Mouse (Mus musculus): ENCODE data around the gene Rpl5.
"Not testable (repeated sequence)": the region's sequence is repeated elsewhere in the genome, so short reads cannot be mapped to it uniquely, and the experiment has no call there.

Rpl5 gene

DNA sequence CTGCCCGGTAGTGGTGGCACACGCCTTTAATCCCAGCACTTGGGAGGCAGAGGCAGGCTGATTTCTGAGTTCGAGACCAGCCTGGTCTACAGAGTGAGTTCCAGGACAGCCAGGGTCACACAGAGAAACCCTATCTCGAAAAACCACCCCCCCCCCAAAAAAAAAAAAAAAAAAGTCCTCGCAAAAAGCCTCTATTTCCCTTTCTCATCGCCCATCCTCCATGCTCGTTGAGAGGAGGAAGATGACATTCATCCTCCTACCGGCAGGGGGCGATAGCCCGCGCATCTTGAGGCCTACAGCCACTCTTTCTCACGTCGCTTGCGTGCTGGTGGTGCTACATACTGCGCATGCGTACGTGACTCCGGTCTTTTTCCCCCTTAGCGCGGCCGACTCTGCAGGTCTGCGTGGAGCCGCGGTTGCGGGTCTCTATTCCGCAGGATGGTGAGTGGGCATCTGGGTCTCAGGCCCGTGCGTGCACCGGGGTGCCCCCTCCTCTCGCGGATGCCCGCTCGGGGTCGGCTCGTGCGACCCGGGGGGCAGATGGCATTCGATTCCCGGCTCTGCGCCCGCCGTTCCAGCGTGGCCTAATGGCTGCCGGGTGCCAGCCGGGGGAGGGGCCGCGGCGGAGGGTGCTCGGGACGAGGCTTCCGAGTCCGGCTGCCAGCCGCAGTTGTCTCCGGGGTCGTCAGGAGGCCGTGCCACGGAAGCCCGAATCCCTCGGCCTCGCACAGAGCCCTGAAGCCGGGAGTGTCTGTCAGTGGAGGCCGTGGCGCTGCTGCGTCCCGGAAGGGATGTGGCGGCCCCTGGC lies at the start of gene Rpl5:
Gene Rpl5 (plus strand): TSS at position 297 of the 808 bp plus-strand sequence.
- in situ Hi-C loops (cut with MboI, MseI) = no loop called here

DNA sequence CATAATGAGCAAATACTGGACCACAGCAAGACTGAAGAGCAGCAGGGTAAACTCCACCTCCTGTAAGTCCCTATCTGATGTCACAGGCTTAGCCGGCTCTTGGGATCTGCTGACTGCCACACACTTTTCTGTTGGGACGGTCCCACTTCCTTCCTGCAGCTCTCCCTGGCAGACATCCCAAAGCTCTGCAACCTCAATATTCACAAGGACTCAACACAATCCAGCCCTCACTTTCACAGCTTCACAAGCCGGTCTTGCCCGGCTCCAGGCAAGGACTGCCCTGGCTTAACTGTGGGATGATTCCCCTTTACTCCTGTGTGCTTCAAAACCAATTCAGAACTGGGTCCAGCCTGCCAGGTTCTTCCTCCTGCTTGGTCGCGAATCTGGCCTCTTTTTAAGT lies 46.5 kb upstream of the Rpl5 start:
- in situ Hi-C loops (cut with MboI, MseI) = no loop called here

DNA sequence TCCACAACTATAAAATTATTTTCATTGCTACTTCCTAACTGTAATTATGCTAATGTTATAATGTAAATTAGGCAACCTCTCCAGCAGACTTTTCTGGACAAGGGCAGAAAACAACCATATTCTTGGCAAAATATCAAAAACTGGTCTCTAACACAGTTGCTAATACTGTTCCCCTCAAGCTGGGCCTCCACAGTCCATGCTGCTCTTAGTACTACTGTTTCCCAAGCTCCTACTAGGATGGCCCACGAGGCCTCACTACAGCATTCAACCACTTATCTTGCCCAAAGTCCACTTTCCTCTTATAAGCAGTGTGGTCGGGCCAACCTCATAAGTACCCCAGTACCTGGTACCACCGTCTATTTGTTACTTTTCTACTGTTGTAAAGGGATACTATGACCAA lies 45.7 kb upstream of the Rpl5 start:
- in situ Hi-C loops (cut with MboI, MseI) = no loop called here

DNA sequence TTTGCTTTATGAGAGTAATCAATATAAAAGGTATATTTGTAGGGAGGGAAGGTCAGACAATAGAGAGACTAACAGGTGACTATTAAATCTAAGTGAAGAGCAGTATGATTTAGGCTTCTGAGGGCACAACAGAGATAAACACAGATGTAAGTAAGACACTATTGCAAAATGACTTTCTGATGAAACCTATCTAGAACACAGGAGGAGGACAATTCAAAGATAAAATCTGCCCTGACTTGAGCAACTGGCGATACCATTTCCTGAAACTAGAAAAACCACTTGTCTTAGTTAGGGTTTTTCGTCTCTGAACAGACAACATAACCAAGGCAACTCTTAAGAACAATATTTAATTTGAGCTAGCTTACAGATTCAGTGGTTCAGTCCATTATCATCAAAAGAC lies 44.8 kb upstream of the Rpl5 start:
- in situ Hi-C loops (cut with MboI, MseI) = no loop called here

DNA sequence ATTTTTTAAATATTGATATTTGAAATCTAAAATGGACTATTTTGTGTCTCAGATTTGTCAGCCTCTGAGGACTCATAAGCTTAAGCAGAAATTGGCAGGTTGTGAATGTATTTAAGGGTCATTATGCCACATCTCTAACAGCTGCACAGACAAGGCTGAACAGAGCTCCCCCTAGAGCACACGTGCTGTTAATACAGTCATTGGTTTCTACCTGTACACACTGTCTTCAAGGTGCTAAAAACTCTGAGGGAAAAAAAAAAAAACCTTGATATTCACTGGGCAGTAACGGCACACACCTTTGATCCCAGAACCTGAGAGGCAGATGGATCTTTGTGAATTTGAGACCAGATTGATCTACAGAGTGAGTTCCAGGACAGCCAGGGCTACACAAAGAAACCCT lies 41.3 kb upstream of the Rpl5 start:
- in situ Hi-C loops (cut with MboI, MseI) = no loop called here

DNA sequence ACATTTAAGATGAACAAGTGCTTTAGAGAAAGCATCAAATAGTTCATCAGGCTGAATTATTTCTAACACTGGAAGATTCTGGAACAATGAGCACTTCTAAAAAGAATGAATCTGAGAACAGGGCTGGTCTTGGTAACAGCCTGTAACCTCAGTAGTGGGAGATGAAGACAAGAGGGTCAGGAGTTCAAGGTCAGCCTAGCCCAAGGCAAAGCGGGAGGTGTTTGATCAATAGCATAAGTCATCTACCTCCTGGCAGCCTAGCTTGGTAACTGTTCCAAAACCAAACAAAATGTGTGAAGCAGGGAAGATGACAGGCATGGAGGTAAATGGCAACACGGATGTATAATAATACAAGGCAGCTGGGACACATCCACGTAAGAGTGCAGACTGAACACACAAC lies 36.3 kb upstream of the Rpl5 start:
- in situ Hi-C loops (cut with MboI, MseI) = no loop called here

DNA sequence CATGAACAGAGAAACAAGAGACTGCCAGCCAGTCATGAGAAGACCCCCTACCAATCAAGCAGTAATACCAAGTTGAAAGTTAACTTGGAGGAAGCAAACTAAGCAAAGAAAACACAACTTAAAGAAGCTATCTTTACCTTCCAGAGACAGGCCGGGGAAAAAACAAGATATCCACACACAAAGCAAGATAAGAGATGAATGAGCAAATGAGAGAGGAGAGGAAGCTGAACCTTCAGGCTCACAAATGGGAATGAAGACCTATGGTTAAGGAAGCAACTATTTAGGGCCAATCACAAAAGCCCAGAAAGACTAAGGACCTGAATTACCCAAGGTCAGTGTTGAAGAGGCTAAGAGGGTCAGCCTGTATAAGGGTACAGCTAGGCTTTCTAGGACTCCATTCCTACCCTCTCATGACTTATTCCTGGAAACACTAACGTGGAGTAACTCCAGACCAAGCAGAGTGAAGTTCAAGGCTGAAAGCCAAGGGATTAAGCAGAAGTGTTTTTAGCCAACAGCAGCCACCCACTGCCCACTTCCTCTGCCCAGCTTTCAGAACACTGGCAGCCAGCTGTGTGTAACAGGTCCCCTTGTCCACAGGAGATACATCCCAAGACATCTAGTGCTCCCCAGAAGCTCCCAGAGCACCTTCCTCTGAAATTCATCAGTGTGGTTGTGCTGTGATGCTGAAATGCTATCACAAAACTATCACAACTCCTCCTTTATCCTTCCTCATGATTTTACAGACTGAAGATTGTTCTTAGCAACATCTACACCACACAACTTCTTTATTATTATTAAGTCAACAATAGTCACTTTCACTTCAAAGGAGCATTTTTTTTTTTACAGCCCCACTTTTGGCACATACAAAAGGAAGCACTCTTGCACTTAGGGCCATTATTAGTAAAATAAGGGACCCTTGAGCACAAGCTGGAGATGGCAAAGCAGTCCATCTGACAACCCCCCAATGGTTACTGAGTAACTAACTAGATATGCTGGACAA lies 33.9 kb upstream of the Rpl5 start:
- in situ Hi-C loops (cut with MboI, MseI) = no loop called here

DNA sequence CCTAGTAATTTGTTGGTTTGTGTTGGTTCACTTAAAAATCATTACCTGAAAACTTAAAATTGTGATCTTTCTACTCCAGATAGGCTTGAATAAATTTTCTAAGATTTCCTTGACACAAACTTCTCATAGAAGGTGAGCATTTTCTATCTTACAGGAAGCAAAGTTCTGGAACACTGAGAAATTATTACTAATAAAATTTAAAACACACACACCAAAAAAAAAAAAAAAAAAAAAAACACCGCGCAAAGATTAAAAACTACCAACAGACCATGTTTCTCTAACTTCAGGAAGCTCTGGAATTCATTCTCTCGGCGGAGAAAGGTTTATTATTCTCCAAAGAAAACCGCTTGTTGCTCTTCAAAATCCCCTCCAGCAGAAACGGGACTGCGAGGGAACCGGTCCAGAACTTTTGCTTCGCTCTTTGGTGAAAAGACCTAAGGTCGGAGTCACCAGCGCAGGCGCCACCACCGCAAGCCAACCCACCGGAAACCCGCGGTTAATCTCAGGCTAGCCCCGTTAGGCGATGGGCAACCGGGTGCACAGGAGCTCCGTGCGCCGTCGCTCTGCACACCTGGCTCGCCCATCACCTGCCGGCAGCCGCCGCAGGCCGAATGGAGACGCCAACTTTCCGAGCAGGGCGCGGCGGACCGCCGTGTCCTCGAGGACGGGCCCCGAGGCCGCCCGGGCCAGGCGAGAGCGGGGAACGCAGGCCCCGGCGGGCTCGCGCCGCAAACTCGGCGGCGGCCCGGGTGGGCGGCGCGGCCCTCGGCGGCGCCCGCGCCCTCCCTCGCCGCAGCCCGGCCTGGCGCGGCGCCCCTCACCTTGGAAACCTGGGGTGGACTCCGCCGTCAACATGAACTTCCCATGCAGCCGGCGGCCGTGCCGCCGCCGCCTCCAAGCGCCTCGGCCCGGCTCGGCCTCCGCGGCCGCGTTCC lies 32.1 kb upstream of the Rpl5 start:
- in situ Hi-C loops (cut with MboI, MseI) = no loop called here

DNA sequence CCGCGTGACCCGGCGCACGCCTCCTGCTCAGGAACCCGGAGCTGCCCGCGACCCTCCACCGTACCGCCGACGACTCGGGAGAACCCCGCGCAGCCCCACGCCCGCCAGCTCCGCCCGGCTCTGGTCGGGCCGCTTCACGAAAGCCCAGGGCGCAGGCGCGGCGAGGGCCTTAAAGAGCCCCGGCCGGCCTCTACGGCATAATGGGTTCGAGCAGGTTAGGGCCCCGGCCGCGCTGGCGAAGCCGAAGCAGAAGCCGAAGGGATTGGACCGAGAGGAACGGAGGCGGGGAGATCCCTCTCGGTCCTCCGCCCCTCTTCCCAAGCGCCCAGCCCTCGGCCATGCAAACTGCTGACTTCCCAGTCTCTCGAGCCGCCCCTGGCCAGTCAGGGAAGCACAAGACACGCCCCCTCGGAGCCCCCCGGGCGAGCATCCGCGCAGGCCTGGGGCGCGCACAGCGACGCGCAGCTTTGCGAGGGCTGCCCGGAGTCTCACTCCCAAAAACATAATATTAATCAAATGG lies 31.3 kb upstream of the Rpl5 start:
- in situ Hi-C loops (cut with MboI, MseI) = no loop called here

DNA sequence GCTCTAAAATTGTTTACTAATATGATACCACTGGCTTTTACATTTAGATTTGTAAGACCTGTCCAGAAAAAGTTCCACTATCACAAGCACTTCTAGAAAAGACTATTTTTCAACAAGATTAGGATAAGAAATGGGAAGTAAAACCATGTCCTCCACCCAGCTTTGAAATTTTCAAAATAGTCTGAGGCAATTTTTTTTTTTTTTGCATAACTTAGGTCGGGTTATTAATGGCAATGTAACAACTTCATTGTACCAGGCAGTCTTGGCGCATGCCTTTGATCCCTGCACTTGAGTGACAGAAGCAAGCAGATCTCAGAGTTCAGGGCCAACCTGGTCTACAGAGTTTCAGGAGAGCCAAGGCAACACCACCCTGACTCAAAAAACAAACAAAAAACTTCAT lies 30.6 kb upstream of the Rpl5 start:
- in situ Hi-C loops (cut with MboI, MseI) = no loop called here

DNA sequence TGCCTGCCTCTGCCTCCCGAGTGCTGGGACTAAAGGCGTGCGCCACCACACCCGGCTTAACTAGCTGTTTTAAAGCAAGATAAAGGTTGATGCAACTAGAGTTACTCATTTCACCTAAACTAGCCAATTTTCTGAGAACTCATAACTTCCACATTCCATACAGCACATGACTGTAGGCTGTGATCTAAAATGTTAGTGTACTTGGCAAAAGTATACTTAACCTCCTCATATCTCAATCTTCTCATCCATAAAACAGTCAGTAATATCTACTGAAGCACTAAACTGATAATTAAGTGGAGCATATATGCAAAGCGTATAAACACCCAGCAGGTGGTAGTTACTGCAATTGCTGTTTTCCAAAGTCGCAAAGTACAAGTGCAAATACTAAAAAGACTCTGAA lies 27.0 kb upstream of the Rpl5 start:
- in situ Hi-C loops (cut with MboI, MseI) = no loop called here

DNA sequence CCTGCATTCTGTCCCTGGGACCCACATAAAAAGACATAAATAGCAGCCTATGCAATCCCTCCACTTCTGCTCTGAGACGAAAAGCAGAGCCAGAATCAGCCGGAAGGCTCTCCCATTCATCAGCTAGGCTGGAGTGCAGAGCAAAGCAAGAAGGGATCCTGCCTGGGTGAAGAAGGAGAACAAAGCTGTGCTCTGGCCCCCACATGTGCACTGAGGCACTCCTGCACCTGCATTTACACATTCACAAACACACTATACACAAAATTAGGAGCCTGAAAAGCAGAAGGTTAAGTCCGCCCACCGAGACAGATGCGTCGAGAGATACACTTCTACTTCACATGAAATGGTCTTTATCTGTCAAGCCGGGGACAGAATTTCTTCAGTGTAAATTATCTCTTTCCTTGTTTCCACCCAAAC lies 26.4 kb upstream of the Rpl5 start:
- in situ Hi-C loops (cut with MboI, MseI) = no loop called here

DNA sequence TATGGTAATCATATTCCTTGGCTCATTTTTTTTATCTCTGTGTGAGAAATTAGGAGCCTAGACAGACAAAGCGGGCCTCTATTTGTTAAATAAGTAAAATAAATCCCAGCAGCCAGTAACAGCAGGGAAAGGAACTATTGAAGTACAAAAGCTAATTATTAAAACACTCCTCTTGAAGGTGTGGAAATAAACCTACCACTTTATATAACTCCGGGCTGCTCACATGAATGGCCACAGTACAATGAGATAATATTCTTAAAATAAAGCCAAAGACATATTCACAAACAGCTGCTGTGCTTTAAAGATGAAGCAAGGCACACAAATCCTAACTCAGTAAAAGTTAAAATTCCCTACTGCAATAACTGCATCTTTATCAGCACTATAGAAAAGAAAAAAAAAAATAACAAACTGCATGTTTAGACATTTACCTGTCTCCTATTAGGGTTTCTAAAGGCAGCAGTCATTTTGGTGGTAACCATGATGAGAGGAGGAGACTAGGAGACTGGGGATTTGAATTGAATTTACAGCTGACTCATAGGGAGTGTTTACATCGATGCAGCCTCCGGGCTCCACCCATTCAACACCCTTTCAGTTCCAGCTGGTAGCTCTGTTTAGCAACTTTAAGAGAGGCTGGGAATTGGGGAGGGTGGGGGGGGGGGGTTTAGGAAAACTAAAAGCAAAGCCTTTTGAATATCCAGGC lies 25.6 kb upstream of the Rpl5 start, which contains the start of gene Evi5:
Gene Evi5 (minus strand): TSS at position 547 of the 700 bp plus-strand sequence.
- in situ Hi-C loops (cut with MboI, MseI) = no loop called here

DNA sequence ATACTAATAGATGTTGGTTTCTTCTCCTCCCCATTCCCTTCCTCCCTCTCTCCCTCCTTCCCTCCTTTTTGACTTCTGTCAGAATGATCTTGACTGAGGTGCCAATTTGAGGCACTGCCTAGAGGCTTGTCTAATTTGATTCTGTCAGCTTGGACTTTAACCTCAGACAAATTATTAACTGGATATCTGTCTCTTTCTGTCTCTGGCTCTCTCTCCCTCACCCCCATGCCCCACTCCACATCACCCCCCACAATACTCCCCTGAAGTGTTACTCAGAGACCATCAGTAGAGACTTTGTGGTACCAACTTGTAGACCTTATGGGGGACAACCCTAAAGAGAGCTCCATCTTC lies 25.1 kb upstream of the Rpl5 start:
- in situ Hi-C loops (cut with MboI, MseI) = no loop called here

DNA sequence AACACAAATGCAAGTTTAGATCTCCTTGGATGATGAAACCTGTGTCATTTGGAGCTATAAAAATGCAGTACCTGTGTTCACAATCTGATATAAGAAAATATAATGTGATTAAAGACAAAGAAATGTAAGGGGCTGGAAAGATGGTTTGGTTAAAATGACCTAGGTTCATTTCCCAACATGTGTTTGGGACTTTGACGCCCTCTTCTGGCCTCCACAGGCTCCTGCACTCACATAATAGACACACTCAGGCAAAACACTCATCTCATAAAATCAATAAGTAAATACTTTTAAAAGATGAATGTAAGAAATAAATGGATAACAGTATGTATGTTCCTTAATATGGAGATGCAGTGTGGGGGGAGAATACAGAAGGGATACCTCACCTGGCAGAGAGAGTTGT lies 23.2 kb upstream of the Rpl5 start:
- in situ Hi-C loops (cut with MboI, MseI) = no loop called here

DNA sequence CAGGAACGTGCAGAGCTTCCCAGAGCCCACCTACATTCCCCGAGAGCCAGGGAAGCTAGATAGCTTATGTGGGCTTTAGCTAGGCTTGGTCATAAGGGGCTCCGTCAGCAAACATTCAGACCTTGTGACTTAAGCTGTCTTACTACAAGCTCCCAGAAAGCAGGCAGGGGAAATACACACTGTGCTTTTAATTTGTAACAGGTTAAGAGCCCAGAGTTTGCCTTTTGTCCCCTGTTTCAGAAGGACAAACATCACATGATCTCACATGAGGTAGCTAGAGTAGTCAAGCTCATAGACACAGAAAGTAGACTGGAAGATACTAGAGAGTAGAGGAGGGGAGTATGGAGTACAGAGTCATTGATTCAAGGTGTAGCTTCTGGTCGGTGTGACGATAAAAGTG lies 19.6 kb upstream of the Rpl5 start:
- in situ Hi-C loops (cut with MboI, MseI) = loop anchor here (10.0 kb wide), 1 partner anchor 266 kb away; no protein-coding TSS in a partner anchor

DNA sequence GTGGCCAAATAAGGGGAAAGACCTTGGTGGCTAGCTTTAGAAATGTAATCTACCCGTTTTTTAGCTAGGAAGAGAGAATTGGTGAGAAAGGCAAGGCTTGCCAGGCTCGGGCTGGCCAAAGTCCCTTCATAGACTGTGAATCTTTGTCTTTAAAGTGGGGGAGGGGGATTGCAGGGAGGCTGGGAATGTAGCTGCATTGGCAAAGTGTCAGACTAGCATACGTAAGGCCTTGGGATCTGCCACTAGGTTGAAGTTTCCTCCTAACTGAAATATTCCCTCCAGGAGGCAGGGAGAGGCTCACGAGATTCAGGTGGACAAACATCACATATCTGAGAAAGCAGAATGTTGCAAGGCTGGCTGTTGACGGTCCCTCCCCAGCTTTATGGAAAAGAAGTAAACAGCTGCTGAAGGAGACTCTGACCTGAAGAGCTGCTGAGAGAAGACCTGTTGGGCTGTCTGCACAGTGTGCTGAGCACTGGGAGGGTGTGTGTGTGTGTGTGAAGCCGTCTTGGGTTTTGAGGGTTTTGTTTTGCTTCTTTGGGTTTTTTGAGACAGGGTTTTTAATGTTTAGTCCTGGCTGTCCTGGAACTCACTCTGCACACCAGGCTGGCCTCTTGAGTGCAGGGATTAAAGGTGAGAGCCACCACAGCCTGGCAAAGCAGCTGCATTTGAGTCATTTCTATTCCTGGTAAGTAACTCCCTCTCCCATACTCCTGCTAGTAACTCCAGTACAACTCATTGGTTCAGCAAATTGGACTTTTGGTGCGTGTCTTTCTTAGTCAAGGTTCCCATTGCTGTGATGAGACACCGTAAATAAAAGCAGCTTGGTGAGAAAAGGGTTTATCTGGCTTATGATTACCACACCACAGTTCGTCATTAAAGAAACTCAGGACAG lies 10.1 kb upstream of the Rpl5 start:
- in situ Hi-C loops (cut with MboI, MseI) = loop anchor here (10.0 kb wide), 1 partner anchor 275 kb away; no protein-coding TSS in a partner anchor

DNA sequence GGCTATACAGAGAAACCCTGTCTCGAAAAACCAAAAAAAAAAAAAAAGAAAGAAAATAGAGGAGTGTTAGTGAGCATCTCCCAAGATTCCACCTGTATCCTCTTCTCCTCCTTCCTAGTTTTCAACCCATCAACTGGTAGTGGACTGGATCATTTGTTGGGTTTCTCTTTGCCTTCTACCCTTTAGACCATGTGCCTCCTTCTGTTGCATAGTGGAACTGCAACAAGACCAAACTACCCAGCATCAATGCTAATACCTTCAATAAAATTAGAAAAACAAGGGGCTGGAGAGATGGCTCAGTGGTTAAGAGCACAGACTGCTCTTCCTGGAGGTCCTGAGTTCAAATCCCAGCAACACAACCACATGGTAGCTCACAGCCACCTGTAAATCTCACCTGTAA lies 8.8 kb upstream of the Rpl5 start:
- in situ Hi-C loops (cut with MboI, MseI) = not testable (repeated sequence)

DNA sequence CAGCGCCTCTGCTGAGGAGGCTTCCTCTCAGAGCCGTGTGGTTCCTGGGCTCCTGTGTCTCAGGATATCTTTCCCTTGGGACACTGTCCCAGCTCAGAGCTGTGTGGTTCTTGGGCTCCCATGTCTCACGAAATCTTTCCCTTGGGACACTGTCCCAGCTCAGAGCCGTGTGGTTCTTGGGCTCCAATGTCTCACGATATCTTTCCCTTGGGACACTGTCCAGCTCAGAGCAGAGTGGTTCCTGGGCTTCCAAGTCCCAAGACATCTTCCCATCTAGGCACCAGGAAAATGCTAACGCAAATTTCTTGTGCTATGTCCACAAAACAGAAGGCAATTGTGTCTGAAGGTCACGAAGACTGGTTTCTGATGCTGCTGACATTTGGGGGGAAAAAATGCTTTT lies 5.6 kb upstream of the Rpl5 start:
- in situ Hi-C loops (cut with MboI, MseI) = no loop called here

DNA sequence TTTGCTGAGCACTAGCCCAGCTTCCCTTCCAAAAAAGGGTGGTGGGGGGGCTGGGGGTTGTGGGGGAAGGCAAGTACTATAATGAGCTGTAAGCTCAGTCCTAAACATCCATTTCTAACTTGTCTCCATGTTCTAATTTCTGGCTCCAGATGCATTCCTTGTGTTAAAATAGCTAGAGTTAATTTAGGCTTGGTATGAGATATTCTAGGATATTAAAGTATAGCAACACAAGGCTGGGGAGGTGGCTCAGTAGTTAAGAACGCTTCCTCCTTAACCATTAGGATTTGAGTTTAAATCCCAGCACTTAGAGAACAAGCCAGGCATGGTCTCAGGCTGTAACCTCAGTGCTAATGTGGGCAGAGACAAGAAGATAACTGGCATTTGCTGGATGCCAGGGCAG lies 4.0 kb upstream of the Rpl5 start:
- in situ Hi-C loops (cut with MboI, MseI) = no loop called here
